Mouse (Mus musculus): ENCODE data around the gene Vwce.

Gene Vwce

GRCm38 (mm10) chr19:10689470-10690166, 55.6 kb downstream of the Vwce start:
- DNase-seq (ENCODE audit: extremely low read depth, insufficient read length, low spot score), result no peak

GRCm38 (mm10) chr19:10690336-10690735, 56.3 kb downstream of the Vwce start:
- DNase-seq (ENCODE audit: extremely low read depth, insufficient read length, low spot score), result no peak

- DNase-seq (ENCODE audit: extremely low read depth, insufficient read length, low spot score), result no peak
Observed at GRCm38 (mm10) chr19:10691121-10691520, 57.1 kb downstream of the Vwce start.

GRCm38 (mm10) chr19:10691660-10692059, 57.6 kb downstream of the Vwce start:
- DNase-seq (ENCODE audit: extremely low read depth, insufficient read length, low spot score), result no peak

- no peak for DNase-seq (ENCODE audit: extremely low read depth, insufficient read length, low spot score)
Observed at GRCm38 (mm10) chr19:10692361-10692760, 58.3 kb downstream of the Vwce start.

- DNase-seq (ENCODE audit: extremely low read depth, insufficient read length, low spot score), result no peak
Observed at GRCm38 (mm10) chr19:10693926-10694682, 60.1 kb downstream of the Vwce start.

- DNase-seq (ENCODE audit: extremely low read depth, insufficient read length, low spot score), result no peak
Observed at GRCm38 (mm10) chr19:10695801-10696200, 61.8 kb downstream of the Vwce start.

- no peak for DNase-seq (ENCODE audit: extremely low read depth, insufficient read length, low spot score)
Observed at GRCm38 (mm10) chr19:10698131-10698991, 64.3 kb downstream of the Vwce start.

GRCm38 (mm10) chr19:10699851-10700250, 65.8 kb downstream of the Vwce start:
- no peak for DNase-seq (ENCODE audit: extremely low read depth, insufficient read length, low spot score)

- no peak for DNase-seq (ENCODE audit: extremely low read depth, insufficient read length, low spot score)
Observed at GRCm38 (mm10) chr19:10701013-10701726, 67.2 kb downstream of the Vwce start.

GRCm38 (mm10) chr19:10702125-10702524, 68.1 kb downstream of the Vwce start:
- no peak for DNase-seq (ENCODE audit: extremely low read depth, insufficient read length, low spot score)

GRCm38 (mm10) chr19:10703470-10703869, 69.5 kb downstream of the Vwce start:
- no peak for DNase-seq (ENCODE audit: extremely low read depth, insufficient read length, low spot score)

GRCm38 (mm10) chr19:10707087-10707875, 73.3 kb downstream of the Vwce start:
- DNase-seq (ENCODE audit: extremely low read depth, insufficient read length, low spot score), result no peak

- DNase-seq (ENCODE audit: extremely low read depth, insufficient read length, low spot score), result no peak
Observed at GRCm38 (mm10) chr19:10707881-10708280, 73.9 kb downstream of the Vwce start.

- no peak for DNase-seq (ENCODE audit: extremely low read depth, insufficient read length, low spot score)
Observed at GRCm38 (mm10) chr19:10708900-10709299, 74.9 kb downstream of the Vwce start.

GRCm38 (mm10) chr19:10709360-10710087, 75.5 kb downstream of the Vwce start:
- DNase-seq (ENCODE audit: extremely low read depth, insufficient read length, low spot score), result peak; percentile 72

- peak; percentile 45 for DNase-seq (ENCODE audit: extremely low read depth, insufficient read length, low spot score)
Observed at GRCm38 (mm10) chr19:10710088-10710511, 76.1 kb downstream of the Vwce start.

GRCm38 (mm10) chr19:10710751-10711150, 76.7 kb downstream of the Vwce start:
- DNase-seq (ENCODE audit: extremely low read depth, insufficient read length, low spot score), result no peak

- no peak for DNase-seq (ENCODE audit: extremely low read depth, insufficient read length, low spot score)
Observed at GRCm38 (mm10) chr19:10712194-10712593, 78.2 kb downstream of the Vwce start.
